Mouse (Mus musculus): ENCODE results near the gene Klk1b8. TPM values are rescaled to one million over a fixed set of nuclear protein-coding genes. Genes with fewer than 3 reads are reported as not detected.

The Klk1b8 gene
- polyA plus RNA-seq, 1 experiment from 2014 or later = 1.7 TPM

Other genes with a start within 250 kb of the Klk1b8 start
- 2.0 and 5.5 TPM in 2 replicates for gene Klk13, start 238.1 kb upstream of the Klk1b8 start, polyA plus RNA-seq (2015; fragmentation: Nextera tagmentation; extraction: Ambion mirVana)
- 0.57 and 2.4 TPM in 2 replicates for gene Klk12, start 181.8 kb upstream of the Klk1b8 start, polyA plus RNA-seq (2015; fragmentation: Nextera tagmentation; extraction: Ambion mirVana)
- gene Klk11, start 176.1 kb upstream of the Klk1b8 start, polyA plus RNA-seq (2015; fragmentation: Nextera tagmentation; extraction: Ambion mirVana) = 4.0 and 8.7 TPM in 2 replicates
- 4.1 and 17.4 TPM in 2 replicates for gene Klk10, start 169.6 kb upstream of the Klk1b8 start, polyA plus RNA-seq (2015; fragmentation: Nextera tagmentation; extraction: Ambion mirVana)
- gene Klk9, start 158.8 kb upstream of the Klk1b8 start, polyA plus RNA-seq (2015; fragmentation: Nextera tagmentation; extraction: Ambion mirVana) = 0.17 and 0.77 TPM in 2 replicates
- 17.8 and 24.5 TPM in 2 replicates for gene Klk8, start 153.1 kb upstream of the Klk1b8 start, polyA plus RNA-seq (2015; fragmentation: Nextera tagmentation; extraction: Ambion mirVana)
- gene Klk7, start 139.4 kb upstream of the Klk1b8 start, polyA plus RNA-seq (2015; fragmentation: Nextera tagmentation; extraction: Ambion mirVana) = not detected in 2 replicates
- 0.18 and 0.32 TPM in 2 replicates for gene Klk6, start 126.2 kb upstream of the Klk1b8 start, polyA plus RNA-seq (2015; fragmentation: Nextera tagmentation; extraction: Ambion mirVana)
- not detected in 2 replicates for gene Klk5, start 108.7 kb upstream of the Klk1b8 start, polyA plus RNA-seq (2015; fragmentation: Nextera tagmentation; extraction: Ambion mirVana)
- not detected in 2 replicates for gene Klk4, start 69.5 kb upstream of the Klk1b8 start, polyA plus RNA-seq (2015; fragmentation: Nextera tagmentation; extraction: Ambion mirVana)
- not detected in 2 replicates for gene Klk15, start 16.9 kb upstream of the Klk1b8 start, polyA plus RNA-seq (2015; fragmentation: Nextera tagmentation; extraction: Ambion mirVana)
- gene Klk1b1, start 16.1 kb downstream of the Klk1b8 start, polyA plus RNA-seq (2015; fragmentation: Nextera tagmentation; extraction: Ambion mirVana) = not detected in 2 replicates
- gene Klk1b9, start 25.4 kb downstream of the Klk1b8 start, polyA plus RNA-seq (2015; fragmentation: Nextera tagmentation; extraction: Ambion mirVana) = not detected in 2 replicates
- gene Klk1b11, start 45.2 kb downstream of the Klk1b8 start, polyA plus RNA-seq (2015; fragmentation: Nextera tagmentation; extraction: Ambion mirVana) = 0.26 TPM in 1 of 2 replicates, not detected in the other
- gene Klk1b26, start 61.5 kb downstream of the Klk1b8 start, polyA plus RNA-seq (2015; fragmentation: Nextera tagmentation; extraction: Ambion mirVana) = 0.13 TPM in 1 of 2 replicates, not detected in the other
- gene Klk1b27, start 101.6 kb downstream of the Klk1b8 start, polyA plus RNA-seq (2015; fragmentation: Nextera tagmentation; extraction: Ambion mirVana) = not detected in 2 replicates
- not detected in 2 replicates for gene Klk1b21, start 151.7 kb downstream of the Klk1b8 start, polyA plus RNA-seq (2015; fragmentation: Nextera tagmentation; extraction: Ambion mirVana)
- not detected in 2 replicates for gene Klk1b22, start 162.0 kb downstream of the Klk1b8 start, polyA plus RNA-seq (2015; fragmentation: Nextera tagmentation; extraction: Ambion mirVana)
- 0.09 TPM in 1 of 2 replicates, not detected in the other for gene Klk1b16, start 186.1 kb downstream of the Klk1b8 start, polyA plus RNA-seq (2015; fragmentation: Nextera tagmentation; extraction: Ambion mirVana)
- 0.15 TPM in 1 of 2 replicates, not detected in the other for gene Klk1b24, start 237.6 kb downstream of the Klk1b8 start, polyA plus RNA-seq (2015; fragmentation: Nextera tagmentation; extraction: Ambion mirVana)
- gene Klk1b3, start 247.5 kb downstream of the Klk1b8 start, polyA plus RNA-seq (2015; fragmentation: Nextera tagmentation; extraction: Ambion mirVana) = 0.85 and 0.95 TPM in 2 replicates